Mouse (Mus musculus) cerebellum, adult 2 months (tissue): Measurements from ENCODE around the gene Amh. TPM values are rescaled to one million over a fixed set of nuclear protein-coding genes. Genes with fewer than 3 reads are reported as not detected.
"Not testable (repeated sequence)": the region's sequence is repeated elsewhere in the genome, so short reads cannot be mapped to it uniquely, and the experiment has no call there.

Source experiments
- DNase-seq, 2 experiments: peaks; one replicate each; pipeline ENCODE4 v3.0.0; 2021
- H3K27ac ChIP-seq: fragments of 200-500 bp; 2 replicates; pipeline ENCODE4 v1.5.1; 2012; ENCODE audit warnings: low read length, control low read depth, inconsistent platforms; ENCODE audit not compliant: insufficient read depth
- H3K27me3 ChIP-seq: fragments of 200-500 bp; 2 replicates; pipeline ENCODE4 v1.6.1; 2012; ENCODE audit warnings: inconsistent platforms, mild to moderate bottlenecking, low read length, moderate library complexity; ENCODE audit not compliant: control insufficient read depth, insufficient read depth
- H3K4me1 ChIP-seq: fragments of 200-500 bp; 2 replicates; pipeline ENCODE4 v1.6.1; 2011; ENCODE audit warnings: low read length; ENCODE audit not compliant: control insufficient read depth, insufficient read depth
- H3K4me3 ChIP-seq: fragments of 200-500 bp; replicated peaks from 2 replicates; pipeline ENCODE3; 2011; ENCODE audit warnings: mild to moderate bottlenecking, low read depth, low read length, control low read depth; ENCODE audit not compliant: insufficient read depth
- CTCF ChIP-seq: fragments of 200-500 bp; IDR thresholded peaks from 2 replicates; pipeline ENCODE4 v1.5.1; 2011; ENCODE audit warnings: low read depth, mild to moderate bottlenecking, control low read depth, low read length, moderate library complexity, borderline replicate concordance; ENCODE audit not compliant: insufficient read depth
- POLR2A ChIP-seq: fragments of 200-500 bp; IDR thresholded peaks from 2 replicates; pipeline ENCODE4 v1.6.1; 2011; ENCODE audit warnings: low read length, control low read depth, borderline replicate concordance; ENCODE audit not compliant: insufficient read depth
- WGBS: fragments of 180-500 bp; shearing (Covaris S2); methylation state at CpG from one replicate; pipeline ENCODE4 v1.1.7; 2018; 5-methylcytosine and 5-hydroxymethylcytosine counted together
- polyA plus RNA-seq: library from polyadenylated mRNA; depleted of rRNA; stranded (reverse); fragments of >200 nt; gene quantifications from 2 replicates; pipeline ENCODE4 v1.2.3, GENCODE M21; 2012

The Amh gene
- polyA plus RNA-seq, 1 experiment = 3.0 TPM

DNA sequence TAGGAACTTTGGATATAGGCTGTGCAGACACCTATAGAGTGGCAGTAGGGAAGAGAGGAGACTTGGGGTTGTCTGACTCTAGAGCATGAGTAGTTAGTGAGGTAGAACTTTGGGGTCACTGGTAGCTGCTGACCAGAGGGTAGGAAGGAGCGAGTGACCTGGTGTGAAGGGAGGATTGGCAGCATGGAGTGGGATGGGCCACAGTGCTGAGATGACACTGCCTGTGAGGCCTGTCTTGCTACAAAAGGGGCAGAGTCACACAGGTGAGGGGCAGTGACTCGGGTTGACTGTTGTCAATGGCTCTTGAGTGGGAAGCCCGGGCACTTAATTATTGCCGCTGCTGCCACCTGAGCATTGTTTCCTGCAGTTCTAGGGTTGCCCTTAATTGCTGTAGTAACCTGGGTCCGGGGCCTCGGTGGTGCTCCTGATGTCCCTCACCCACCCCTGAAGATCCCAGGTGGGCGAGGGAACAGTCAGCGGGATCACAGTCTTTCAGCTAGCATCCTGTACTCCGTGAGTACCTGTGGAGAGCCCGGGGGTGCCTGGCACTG is 22.9 kb downstream of the Amh start:
- TF ChIP-seq POLR2A (no peak), CTCF (no peak)
- 8% methylated on average over 10 of the region's 10 CpGs for WGBS
- H3K4me3 ChIP-seq = peak overlapping the region; percentile 65

DNA sequence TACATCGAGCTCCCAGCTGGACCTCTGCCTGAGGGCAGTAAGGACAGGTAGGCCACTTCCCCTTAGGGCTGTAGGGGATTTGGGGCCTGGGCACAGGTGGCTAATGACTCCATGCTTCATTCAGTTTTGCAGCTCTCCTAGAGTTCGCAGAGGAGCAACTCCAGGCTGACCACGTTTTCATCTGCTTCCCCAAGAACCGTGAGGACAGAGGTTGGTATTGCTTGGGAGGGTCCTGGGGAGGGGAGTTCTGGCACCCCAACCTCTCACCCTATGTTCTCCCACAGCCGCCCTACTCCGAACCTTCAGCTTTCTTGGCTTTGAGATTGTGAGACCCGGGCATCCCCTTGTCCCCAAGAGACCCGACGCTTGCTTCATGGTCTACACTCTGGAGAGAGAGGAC is 23.5 kb downstream of the Amh start:
- DNase-seq, H3K27me3 ChIP-seq, H3K27ac ChIP-seq: not testable (repeated sequence)
- Histone ChIP-seq H3K4me1 (peaks cover 27% of the 10 kb centered on the region), H3K4me3 (peak overlapping the region; percentile 65)
- 33% methylated on average over 9 of the region's 9 CpGs for WGBS

More for the DNA sequence above, 22.9 kb downstream of the Amh start:
- H3K4me1 ChIP-seq = peaks cover 21% of the 10 kb centered on the region
- peak overlapping the region; percentile 15; the same call in 1 of the 2 replicates for H3K27ac ChIP-seq
- no peaks in the 10 kb centered on the region for H3K27me3 ChIP-seq
- DNase-seq = no peak

DNA sequence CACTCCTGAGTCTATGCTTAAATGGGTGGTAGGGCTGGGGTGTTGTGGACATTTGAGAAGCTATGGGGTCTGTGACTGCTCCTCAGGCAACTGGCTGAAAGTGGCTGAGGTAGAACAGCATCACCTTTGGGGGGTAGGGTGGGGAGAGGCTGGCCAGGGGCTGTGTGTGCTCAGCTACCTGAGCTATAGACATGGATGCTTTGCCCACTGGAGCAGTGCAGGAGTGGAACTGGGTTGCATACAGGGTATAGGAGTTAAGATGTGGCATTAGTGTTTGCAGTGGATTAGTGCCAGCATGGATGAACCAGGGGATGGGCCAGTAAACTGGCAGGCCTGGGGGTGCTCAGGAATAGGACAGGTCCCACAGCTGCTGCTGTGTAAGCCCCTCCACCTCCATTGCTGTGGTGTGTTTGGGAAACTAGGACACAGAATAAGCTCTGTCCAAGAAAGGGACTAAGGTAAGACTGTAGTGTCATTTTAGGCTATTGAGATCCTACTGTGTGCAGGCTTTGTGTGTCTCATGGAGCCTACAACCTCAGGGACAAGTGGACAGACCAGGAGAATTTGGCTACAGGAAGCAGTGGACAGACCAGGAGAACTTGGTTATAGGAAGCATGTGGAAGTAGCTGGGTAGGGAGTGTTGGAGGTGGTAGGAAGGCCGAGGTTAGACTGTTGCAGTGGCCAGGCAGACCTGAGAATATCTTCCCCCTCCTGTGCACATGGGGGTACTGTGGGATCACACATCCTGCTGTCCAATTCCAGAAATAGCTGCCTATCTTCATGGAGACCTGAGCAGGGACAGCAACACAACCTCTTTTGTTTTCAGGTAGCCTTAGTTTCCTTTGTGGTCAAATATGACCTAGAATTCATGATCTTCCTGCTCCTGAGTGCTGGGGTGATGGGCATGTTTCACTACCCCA is 24.6 kb downstream of the Amh start:
- WGBS = 7% methylated on average over 1 of the region's 1 CpGs
- no peak for DNase-seq
- Histone ChIP-seq H3K4me3 (no peak overlapping the region), H3K27ac (no peak overlapping the region), H3K4me1 (peaks cover 27% of the 10 kb centered on the region), H3K27me3 (no peaks in the 10 kb centered on the region)
- TF ChIP-seq CTCF (no peak), POLR2A (no peak)

DNA sequence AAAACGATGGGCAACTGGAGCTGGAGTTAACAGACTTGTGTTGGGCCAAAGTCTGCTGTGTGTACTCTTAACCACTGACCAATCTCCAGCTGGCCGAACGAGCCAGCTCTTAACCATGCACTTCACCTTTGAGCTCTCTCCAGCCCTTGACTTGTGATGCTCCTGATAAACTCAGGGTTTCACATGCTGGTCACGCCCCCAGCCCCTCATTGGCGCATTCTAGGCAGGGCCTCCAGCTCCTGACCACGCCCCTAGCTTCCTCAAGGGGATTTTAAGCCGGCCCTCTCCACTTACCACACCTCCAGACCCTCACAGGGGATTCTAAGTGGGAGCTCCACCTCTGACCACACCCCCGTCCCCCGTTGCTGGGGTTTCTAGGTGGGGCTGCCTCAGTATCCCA is 26.1 kb downstream of the Amh start:
- H3K27ac ChIP-seq = no peak overlapping the region
- no peak overlapping the region for H3K4me3 ChIP-seq
- TF ChIP-seq POLR2A (no peak), CTCF (no peak)
- H3K27me3 ChIP-seq = no peaks in the 10 kb centered on the region
- WGBS = 16% methylated on average over 9 of the region's 9 CpGs
- no peak for DNase-seq
- H3K4me1 ChIP-seq = peaks cover 40% of the 10 kb centered on the region

DNA sequence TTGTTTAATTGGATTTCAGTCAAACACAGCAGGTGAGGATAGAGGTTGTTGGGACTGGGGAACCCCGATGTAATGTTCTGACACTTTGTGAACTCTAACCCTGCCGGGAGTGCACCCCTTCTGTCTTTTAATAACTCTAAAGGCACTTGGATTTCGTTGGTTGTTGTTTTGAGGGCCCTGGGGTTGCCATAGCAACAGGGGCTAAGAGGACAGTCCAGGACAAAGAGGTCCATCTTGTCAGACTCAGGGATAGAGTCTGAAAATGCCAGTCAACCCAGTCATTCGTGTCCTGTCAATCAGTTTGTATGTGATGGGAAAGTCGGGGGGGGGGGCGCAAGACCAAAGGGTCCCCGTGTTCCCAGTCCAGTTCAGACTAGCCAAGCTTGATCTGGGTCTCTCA is 27.8 kb downstream of the Amh start:
- 36% methylated on average over 7 of the region's 7 CpGs for WGBS
- no peak for DNase-seq

DNA sequence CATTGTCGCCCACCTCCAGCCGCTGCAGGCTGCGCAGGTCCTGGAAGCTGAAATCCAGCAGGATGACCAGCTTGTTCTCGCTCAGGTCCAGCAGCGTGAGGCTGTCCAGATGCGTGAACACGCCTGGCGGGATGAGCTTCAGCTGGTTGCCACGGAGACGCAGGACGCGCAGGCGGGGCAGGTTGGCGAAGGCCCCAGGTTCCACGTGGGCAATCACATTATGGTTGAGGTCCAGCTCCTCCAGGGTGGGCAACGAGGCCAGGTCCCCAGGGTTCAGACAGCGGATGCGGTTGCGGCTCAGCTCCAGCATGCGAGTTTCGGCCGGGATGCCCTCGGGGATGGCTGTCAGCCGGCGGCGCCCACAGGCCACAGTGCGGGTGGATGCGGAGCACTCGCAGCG is 30.6 kb downstream of the Amh start:
- peak in 1 of 2 experiments; percentile 50 for DNase-seq
- Histone ChIP-seq H3K4me1 (peaks cover 63% of the 10 kb centered on the region), H3K27me3 (no peaks in the 10 kb centered on the region), H3K27ac (no peak overlapping the region), H3K4me3 (no peak overlapping the region)
- WGBS = 65% methylated on average over 30 of the region's 30 CpGs
- TF ChIP-seq POLR2A (no peak), CTCF (no peak)

More for the DNA sequence above, 27.8 kb downstream of the Amh start:
- no peaks in the 10 kb centered on the region for H3K27me3 ChIP-seq
- H3K27ac ChIP-seq = no peak overlapping the region
- TF ChIP-seq POLR2A = no peak
- TF ChIP-seq CTCF = no peak
- no peak overlapping the region for H3K4me3 ChIP-seq
- H3K4me1 ChIP-seq = peaks cover 54% of the 10 kb centered on the region

DNA sequence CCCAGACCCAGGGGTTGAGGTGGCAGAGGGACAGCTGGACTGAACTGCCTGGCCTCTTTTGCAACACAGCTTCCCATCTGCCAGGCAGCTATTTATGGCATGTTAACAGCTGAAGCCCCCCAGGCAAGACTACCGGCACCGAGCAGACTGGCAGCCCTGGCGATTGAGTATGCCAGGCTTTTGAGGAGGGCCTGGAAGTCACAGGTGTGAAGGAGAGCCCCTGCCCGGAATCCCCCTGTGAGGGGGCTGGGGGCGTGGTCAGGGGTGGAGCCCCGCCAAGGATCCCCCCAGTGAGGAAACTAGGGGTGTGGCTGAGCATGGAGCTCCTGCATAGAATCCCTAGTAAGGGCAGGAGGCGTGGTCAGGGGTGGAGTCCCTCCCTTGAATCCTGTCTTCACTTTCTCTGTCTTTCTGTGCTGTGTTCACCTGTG is 31.9 kb downstream of the Amh start:
- Histone ChIP-seq H3K27ac (peak overlapping the region; percentile 45), H3K4me3 (no peak overlapping the region)
- WGBS = 15% methylated on average over 7 of the region's 7 CpGs

DNA sequence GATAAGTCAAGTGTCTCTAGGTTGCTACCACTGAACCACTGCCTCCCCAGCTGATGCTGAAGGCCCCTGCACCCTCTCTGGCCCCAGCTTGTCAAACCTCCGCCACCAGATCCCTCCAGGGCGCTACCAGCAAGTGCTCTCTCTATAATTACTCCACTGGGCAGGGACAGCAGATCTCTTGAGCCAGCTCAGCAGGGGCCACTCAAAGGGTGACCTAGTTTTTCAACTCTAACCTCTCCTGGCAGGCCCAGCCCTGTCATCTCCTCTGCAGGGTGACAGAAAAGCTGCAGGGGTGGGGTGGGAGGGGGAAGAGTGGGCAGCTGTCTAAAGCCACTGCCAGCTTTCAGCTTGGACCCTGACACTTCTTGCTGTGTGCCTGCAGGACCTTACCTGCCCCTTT is 32.8 kb downstream of the Amh start:
- DNase-seq = peak; percentile 76 to 85
- Histone ChIP-seq H3K4me3 (no peak overlapping the region), H3K4me1 (peaks cover 71% of the 10 kb centered on the region), H3K27me3 (no peaks in the 10 kb centered on the region), H3K27ac (peak overlapping the region; percentile 90)
- TF ChIP-seq POLR2A (no peak), CTCF (no peak)
- WGBS = 2% methylated on average over 2 of the region's 2 CpGs

More for the DNA sequence above, 31.9 kb downstream of the Amh start:
- peak; percentile 61 to 68 for DNase-seq
- no peaks in the 10 kb centered on the region for H3K27me3 ChIP-seq
- TF ChIP-seq CTCF (no peak), POLR2A (no peak)
- peaks cover 68% of the 10 kb centered on the region for H3K4me1 ChIP-seq
